Mouse (Mus musculus): ENCODE measurements at regions not wholly inside any gene's neighbourhood (a gene's known extent, or its start where the extent isn't known, plus 50 kb on each side); places are given as distances from the start of the nearest gene placed in this dataset. TPM values are rescaled to one million over a fixed set of nuclear protein-coding genes. Genes with fewer than 3 reads are reported as not detected.

DNA sequence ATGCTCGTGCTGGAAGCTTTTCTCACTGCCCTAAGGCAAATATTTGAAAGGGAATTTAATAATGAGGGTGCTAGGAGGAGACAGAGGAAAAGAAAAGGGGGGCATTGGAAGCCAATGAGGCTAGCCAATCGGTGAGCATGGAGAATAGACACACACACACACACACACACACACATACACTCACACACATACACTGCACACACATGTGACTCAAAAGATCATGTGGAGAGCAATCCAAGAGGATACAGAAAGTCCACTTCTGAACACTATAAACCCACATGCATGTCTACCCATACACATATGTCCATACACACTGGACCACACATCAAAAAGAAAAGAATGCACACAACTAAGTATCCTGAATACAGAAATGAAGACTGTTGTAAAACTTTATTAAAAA, 88.4 kb upstream of the Sphkap start:
- H3K27ac ChIP-seq (ENCODE audit: low read depth): no peak overlapping the region
- no peak overlapping the region for H3K4me3 ChIP-seq (ENCODE audit: low read depth, low read length)
- DNase-seq: no peak
- no peak overlapping the region for H3K9ac ChIP-seq (replicated peaks)
- ATAC-seq: no peak
- H3K36me3 ChIP-seq (replicated peaks; ENCODE audit: insufficient read depth, low read length): no peaks in the 10 kb centered on the region
- 52% methylated on average over 2 of the region's 2 CpGs for WGBS (ENCODE audit: insufficient replicate concordance)
- H3K4me2 ChIP-seq (ENCODE audit: low read depth, low read length): no peak overlapping the region
- H3K4me1 ChIP-seq (ENCODE audit: insufficient read depth): no peaks in the 10 kb centered on the region
- no peak for TF ChIP-seq CTCF (IDR thresholded peaks at IDR 0.05; ENCODE audit: low read depth)
- H3K9me3 ChIP-seq (ENCODE audit: low read length): no peaks in the 10 kb centered on the region
- H3K27me3 ChIP-seq (ENCODE audit: insufficient read depth, low read length): no peaks in the 10 kb centered on the region

GRCm38 (mm10) chr1:83495022-83495421, 87.0 kb upstream of the Sphkap start:
- Histone ChIP-seq H3K27ac (ENCODE audit: low read depth) (no peak overlapping the region), H3K4me2 (ENCODE audit: low read depth, low read length) (no peak overlapping the region), H3K4me3 (ENCODE audit: low read depth, low read length) (no peak overlapping the region), H3K27me3 (ENCODE audit: insufficient read depth, low read length) (no peaks in the 10 kb centered on the region), H3K36me3 (replicated peaks; ENCODE audit: insufficient read depth, low read length) (no peaks in the 10 kb centered on the region), H3K9me3 (ENCODE audit: low read length) (no peaks in the 10 kb centered on the region), H3K4me1 (ENCODE audit: insufficient read depth) (no peaks in the 10 kb centered on the region), H3K9ac (replicated peaks) (no peak overlapping the region)
- DNase-seq (no peak), ATAC-seq (no peak)
- 68% methylated on average over 4 of the region's 4 CpGs for WGBS (ENCODE audit: insufficient replicate concordance)
- TF ChIP-seq CTCF (IDR thresholded peaks at IDR 0.05; ENCODE audit: low read depth) (no peak), EP300 (IDR thresholded peaks at IDR 0.05; ENCODE audit: low read depth) (no peak)

DNA sequence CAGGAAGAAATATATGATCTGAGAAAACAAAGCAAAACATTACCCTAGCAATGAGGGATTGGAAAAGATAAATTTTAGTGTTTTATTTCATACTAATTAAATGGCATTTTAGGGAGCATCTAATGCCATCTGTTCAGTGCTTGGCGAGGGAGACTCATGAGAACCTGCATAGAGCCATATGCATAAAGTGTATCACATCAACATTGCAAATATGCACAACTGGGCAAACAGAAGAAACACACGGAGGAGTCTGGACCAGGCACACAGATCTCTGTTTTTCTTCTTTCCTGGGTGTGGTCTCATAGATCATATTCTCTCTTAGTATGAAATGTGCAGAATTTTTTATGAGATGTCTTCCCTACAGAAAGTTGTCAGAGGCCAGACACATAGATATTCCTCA, 71.1 kb upstream of the Sphkap start:
- DNase-seq (no peak), ATAC-seq (no peak)
- no peaks in the 10 kb centered on the region for H3K36me3 ChIP-seq (replicated peaks; ENCODE audit: insufficient read depth, low read length)
- H3K4me2 ChIP-seq (ENCODE audit: low read depth, low read length): no peak overlapping the region
- H3K27me3 ChIP-seq (ENCODE audit: insufficient read depth, low read length): no peaks in the 10 kb centered on the region
- no peak overlapping the region for H3K4me3 ChIP-seq (ENCODE audit: low read depth, low read length)
- 59% methylated on average over 2 of the region's 2 CpGs for WGBS (ENCODE audit: insufficient replicate concordance)
- no peak overlapping the region for H3K27ac ChIP-seq (ENCODE audit: low read depth)
- H3K9ac ChIP-seq (replicated peaks): no peak overlapping the region
- no peaks in the 10 kb centered on the region for H3K4me1 ChIP-seq (ENCODE audit: insufficient read depth)
- TF ChIP-seq CTCF (IDR thresholded peaks at IDR 0.05; ENCODE audit: low read depth): no peak
- TF ChIP-seq EP300 (IDR thresholded peaks at IDR 0.05; ENCODE audit: low read depth): no peak
- no peaks in the 10 kb centered on the region for H3K9me3 ChIP-seq (ENCODE audit: low read length)

Small RNAs in the stretch of these regions (microRNA-seq; reads per million reads assigned to microRNA genes)
- not detected for gene Gm25754

Data from liver, postnatal 0 days (tissue).